Mouse (Mus musculus) thymus, postnatal 0 days (tissue): ENCODE results near the gene Vinac1. TPM values are rescaled to one million over a fixed set of nuclear protein-coding genes. Genes with fewer than 3 reads are reported as not detected.
A peak's percentile ranks its signal among the peaks of the same experiment; 100 is the strongest.

ENCODE experiments used
- DNase-seq: peaks from one replicate; pipeline ENCODE4 v3.0.0-alpha.2; 2015; ENCODE audit warnings: low spot score
- polyA plus RNA-seq: library from polyadenylated mRNA; unstranded; fragments of >200 nt; fragmentation: Nextera tagmentation; extraction: Ambion mirVana; gene quantifications from 2 replicates; pipeline ENCODE4 v1.2.1, GENCODE M21; 2015

Vinac1 gene
- polyA plus RNA-seq, 1 experiment from 2014 or later: 0.23 TPM

DNA sequence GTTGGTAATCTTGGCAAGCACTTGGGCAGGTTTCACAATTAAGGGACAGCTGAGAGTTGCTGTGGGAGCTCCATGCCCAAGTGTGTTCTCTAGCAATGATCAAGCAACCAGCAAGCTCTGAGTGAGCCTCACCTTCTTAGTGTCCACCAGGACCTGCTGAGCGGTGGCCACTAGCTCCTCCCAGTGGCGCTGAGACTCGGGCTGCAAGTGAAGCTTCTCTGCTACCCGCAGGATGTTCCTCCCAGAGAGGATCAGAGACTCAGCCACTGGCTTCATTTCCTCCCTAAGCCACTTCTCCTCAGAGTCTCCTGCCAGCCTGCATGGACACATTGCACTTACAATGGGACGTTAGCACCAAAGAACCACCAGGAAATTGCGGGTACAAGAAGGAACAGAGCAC lies 7.4 kb downstream of the Vinac1 start:
- peak; percentile 36 for DNase-seq

DNA sequence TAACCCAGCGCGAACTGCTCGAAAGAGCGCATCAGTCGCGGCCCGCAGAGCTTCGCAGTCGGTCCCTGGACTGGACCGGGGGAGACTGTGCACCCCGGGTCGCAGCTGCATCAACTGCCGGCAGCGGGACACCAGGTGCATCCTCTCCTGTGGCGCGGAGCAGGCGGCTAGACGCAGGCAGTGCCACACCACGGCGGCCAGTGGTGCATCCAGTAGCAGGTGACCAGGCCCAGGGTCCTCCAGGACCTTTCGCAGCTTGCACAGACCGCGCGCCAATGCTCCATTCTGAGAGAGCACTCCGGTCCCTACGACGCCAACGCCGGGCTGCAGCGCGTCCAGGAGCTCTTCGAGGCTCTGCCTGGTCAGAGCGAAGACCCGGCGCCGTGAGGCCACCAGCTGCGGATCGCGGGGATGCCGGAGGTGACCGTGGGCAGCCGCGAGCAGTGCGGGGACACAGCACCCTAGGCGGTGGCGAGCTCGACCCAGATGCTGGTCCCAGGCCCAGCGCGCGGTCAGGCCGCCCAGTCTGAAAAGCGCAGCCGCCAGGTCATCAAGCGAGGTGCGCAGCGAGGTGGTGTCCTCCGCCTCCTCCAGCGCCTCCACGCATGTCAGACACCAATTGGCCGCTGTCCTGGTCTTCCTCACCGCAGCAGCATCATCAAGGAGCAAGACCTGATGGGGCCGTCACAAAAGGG lies 8.9 kb downstream of the Vinac1 start:
- peak; percentile 24 for DNase-seq

DNA sequence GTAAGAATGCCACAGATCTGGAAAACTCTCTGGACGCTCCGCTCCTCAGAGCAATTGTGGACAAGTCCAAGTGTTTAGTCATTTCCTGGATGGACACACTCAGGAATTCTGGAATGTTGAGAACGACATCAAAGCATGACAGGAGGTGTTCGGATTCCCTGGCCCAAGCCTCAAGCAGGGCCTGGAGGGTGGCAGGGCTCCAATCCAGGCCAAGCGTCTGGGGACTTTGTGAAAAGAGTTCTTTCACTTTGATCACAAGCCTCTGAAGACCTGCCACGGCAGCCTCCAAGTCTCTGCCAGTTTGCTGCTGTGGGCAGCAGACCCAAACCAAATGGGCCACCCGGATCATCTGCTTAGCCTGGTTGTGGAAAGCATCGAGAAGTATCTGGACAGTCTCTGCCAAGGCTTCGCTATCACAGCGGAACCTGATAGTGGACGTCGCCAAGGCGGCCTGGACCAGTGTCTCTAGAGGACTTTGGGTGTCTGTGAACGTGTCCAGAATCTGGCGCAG lies 9.5 kb downstream of the Vinac1 start:
- DNase-seq: no peak

DNA sequence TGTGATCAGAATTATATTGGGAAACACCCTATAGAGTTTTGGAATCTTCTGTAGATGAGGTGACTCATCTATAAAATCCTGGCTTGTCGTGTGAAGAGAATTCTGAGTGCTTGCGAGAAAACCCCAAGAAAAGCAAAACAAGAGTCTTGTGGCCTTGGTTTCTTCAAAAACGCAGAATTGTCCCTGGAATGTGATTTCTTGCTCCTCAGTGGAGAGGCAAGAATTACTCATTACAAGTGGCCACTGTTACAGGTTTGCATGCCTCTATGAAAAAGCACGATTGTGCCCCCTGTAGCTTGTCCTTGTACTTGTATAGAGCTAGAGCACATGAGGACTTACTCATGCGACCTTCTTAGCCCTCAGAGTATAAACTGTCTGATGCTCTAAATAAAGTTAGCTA lies 12.6 kb downstream of the Vinac1 start:
- no peak for DNase-seq

GRCm38 (mm10) chr2:129024820-129025219 lies 23.2 kb downstream of the Vinac1 start:
- DNase-seq: no peak

DNA sequence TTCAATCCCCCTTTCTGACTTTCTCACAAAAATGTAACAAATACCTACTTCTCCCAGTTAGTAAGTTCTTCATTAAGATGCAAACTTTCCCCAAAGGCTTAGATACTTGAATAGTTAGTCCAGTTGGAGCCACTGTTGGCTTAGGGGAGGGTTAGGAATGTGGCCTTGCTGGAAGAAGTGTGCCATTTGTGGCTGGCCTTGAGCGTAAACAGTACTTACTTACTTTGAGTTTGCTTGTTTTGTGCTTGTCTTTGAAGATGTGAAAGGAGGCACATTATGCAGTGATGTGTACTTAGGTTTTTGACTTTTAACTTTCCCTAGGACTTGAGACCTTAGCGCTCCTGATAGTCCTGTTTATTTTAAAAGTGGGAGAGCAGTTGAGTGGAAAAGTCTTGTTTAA lies 27.9 kb downstream of the Vinac1 start:
- no peak for DNase-seq

DNA sequence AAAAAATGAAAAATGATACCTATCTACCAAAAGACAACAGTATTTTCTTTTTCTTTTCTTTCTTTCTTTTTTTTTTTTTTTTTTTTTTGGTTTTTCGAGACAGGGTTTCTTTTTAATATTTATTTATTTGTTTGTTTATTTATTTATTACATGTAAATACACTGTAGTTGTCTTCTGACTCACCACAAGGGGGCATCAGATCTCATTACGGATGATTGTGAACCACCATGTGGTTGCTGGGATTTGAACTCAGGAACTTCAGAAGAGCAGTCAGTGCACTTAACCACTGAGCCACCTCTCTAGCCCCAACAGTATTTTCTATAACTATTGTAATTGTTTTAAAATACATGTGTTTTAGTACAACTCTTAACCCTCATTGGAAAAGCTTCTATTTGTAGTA lies 39.1 kb downstream of the Vinac1 start:
- peak; percentile 7 for DNase-seq

DNA sequence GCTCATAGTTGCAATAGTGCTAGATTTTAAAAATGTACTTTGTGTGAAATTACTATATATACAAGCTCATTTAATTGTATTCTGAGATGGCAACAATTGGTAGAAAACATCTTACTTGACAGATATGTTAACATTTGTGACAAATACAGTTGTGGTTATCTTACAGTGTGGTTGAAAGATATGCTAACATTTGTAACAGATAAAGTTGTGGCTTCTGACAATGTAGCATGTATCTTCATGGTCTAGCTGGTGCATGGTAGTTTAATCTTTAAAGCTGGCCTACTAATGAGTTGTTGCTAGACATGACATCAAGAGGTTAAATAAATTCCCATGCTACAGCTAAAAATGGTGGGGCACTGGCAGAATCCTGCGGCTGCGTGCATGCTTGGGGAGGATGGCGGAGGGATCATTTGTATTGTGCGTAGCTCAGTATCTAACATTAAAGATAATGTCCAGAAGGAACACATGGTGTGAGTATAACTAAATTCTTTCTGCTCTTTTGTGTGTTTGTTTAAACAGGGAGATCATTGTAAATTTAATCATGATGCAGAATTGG lies 41.7 kb downstream of the Vinac1 start:
- DNase-seq: no peak

DNA sequence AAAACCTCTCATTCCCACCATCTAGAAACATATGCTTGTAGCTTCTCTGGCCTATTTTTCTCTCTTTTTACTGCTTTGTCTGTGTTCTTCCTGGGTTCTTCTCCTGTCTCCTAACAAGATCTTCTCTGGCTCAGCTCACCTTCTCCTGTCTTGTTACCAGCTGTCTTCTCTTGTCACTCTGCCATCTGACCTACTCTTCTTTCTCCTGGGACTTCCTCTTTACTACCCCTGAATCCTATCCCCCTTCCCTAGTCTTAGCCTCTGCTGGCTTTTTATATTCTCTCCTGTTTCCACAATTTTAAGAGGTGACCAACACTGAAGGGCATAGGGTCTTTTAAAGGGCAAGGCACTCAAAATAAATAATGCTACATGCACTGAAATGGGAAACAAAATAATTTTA lies 43.1 kb downstream of the Vinac1 start:
- DNase-seq: no peak

DNA sequence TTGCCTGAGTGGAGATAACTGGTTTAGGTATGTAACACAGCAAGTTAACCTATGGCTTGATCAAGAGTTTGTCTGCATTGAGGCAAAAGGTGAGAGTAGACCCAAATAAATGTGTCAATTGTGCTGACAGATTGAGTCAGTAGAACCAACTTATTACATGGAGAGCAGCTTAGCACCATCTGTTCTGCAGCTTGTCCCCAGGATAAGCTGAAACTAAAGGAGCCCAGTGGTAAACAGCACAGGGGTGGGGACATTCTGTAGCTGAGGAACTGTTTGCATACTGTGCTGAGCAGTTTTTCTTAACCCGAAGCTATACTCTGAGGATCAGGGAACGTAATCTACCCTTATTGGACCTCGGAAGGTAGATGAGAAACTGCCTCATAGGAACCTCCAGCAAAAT lies 63.2 kb downstream of the Vinac1 start:
- no peak for DNase-seq

DNA sequence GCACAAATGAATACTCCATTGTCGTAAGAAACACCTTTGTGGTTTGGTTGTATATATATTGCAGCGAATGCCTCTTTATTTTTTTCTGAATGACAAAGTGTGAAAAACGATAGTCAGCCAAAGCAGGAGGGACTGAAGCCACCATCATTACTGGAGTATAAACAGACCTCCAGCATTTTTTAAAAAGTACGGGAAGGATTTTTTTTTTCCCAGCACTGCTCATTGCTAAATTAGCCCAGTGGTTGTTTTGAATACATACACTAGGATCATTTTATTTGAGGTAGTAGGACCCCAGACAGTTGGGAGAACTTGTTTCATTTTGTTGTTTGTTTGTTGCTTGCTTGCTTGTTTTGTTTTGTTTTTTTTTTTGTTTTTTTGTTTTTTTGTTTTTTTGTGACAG lies 72.4 kb downstream of the Vinac1 start:
- DNase-seq: no peak

Other genes with a start within 250 kb of the Vinac1 start
- 24.3 and 30.6 TPM in 2 replicates for gene Tmem87b, start 230.1 kb downstream of the Vinac1 start, polyA plus RNA-seq
- 1.3 and 1.4 TPM in 2 replicates for gene Fbln7, start 185.2 kb downstream of the Vinac1 start, polyA plus RNA-seq
- 9.3 and 10.1 TPM in 2 replicates for gene Zc3h8, start 104.1 kb downstream of the Vinac1 start, polyA plus RNA-seq
- 3.3 and 6.5 TPM in 2 replicates for gene Zc3h6, start 80.8 kb downstream of the Vinac1 start, polyA plus RNA-seq
- 17.1 and 18.5 TPM in 2 replicates for gene Gm10762, start 80.4 kb downstream of the Vinac1 start, polyA plus RNA-seq
- gene Ttl, start 17.8 kb upstream of the Vinac1 start, polyA plus RNA-seq: 5.2 and 5.9 TPM in 2 replicates
- 19.4 TPM in 2 replicates for gene Polr1b, start 52.8 kb upstream of the Vinac1 start, polyA plus RNA-seq
- 27.8 and 28.7 TPM in 2 replicates for gene Chchd5, start 81.5 kb upstream of the Vinac1 start, polyA plus RNA-seq
- 33.3 and 42.5 TPM in 2 replicates for gene Slc20a1, start 150.6 kb upstream of the Vinac1 start, polyA plus RNA-seq
- 29.6 and 40.8 TPM in 2 replicates for gene Ckap2l, start 249.0 kb upstream of the Vinac1 start, polyA plus RNA-seq